Mouse (Mus musculus) spleen, adult 2 months (tissue): Measurements from ENCODE around the gene Stox2.

Experiments
- CTCF ChIP-seq: fragments of 200-500 bp; IDR thresholded peaks from 2 replicates; pipeline ENCODE4 v1.5.1; 2011; ENCODE audit warnings: mild to moderate bottlenecking, inconsistent platforms; ENCODE audit not compliant: insufficient read depth, insufficient read length, insufficient replicate concordance; ENCODE audit errors: extremely low read depth
- POLR2A ChIP-seq: fragments of 200-500 bp; IDR thresholded peaks from 2 replicates; pipeline ENCODE4 v1.6.1; 2011; ENCODE audit warnings: low read depth, low read length, inconsistent platforms

- TF ChIP-seq CTCF (no peak), POLR2A (no peak)
These were observed at the start of gene Stox2 for GRCm38 (mm10) chr8:47446312-47447046.
